Mouse (Mus musculus): ENCODE results near the gene Sema3b. TPM values are rescaled to one million over a fixed set of nuclear protein-coding genes. Genes with fewer than 3 reads are reported as not detected.
A peak's percentile ranks its signal among the peaks of the same experiment; 100 is the strongest.
"Not testable (repeated sequence)": the region's sequence is repeated elsewhere in the genome, so short reads cannot be mapped to it uniquely, and the experiment has no call there.

The Sema3b gene
- polyA plus RNA-seq, 1 experiment from 2014 or later: 50.4 TPM

DNA sequence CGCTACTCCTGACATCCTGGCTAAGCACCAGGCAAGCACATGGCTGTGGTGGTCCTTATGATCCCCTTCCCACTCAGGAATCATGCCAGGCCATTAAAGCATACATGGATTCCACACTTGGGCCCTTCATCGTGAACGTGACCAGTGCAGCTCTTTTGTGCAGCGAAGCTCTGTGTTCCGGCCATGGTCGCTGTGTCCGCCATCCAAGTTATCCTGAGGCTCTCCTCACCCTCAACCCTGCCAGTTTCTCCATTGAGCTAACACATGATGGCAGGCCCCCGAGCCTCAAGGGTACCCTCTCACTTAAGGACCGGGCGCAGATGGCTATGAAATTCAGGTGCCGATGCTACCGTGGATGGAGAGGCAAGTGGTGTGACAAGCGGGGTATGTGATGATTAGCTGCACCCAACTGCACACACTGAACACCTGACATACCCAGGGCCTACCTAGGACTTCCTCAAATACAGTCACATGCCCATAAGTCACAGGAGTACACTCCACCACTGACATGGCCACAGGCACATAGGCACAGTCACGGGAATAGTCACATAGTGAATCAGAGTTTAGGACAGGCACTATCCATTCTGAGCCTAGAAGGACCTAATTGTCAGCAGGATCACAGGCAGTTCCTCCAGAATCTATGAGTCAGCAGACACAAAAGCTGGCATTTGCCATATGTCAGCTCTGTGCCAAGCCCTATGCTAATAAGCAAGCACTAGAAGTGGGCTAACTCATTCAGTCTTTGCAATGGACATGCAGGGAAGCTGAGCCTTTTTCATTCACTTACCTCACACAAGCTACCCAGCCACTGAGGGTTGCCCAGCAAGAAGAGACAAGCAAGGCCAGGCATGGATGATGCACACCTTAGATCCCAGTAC is 29.8 kb downstream of the Sema3b start:
- Histone ChIP-seq H3K27ac (ENCODE audit: low read length) (peak overlapping the region; percentile 42; the same call in 1 of the 2 replicates), H3K4me1 (ENCODE audit: control insufficient read depth, insufficient read depth, low read length) (peaks cover 34% of the 10 kb centered on the region), H3K9me3 (ENCODE audit: control insufficient read depth, low read length) (no peaks in the 10 kb centered on the region), H3K36me3 (ENCODE audit: control insufficient read depth, insufficient read depth, low read length) (no peaks in the 10 kb centered on the region; the same call in 1 of the 2 replicates), H3K27me3 (replicated peaks; ENCODE audit: control insufficient read depth, insufficient read depth, low read length) (no peaks in the 10 kb centered on the region), H3K9ac (ENCODE audit: low read depth, low read length) (no peak overlapping the region), H3K4me3 (ENCODE audit: low read length) (no peak overlapping the region), H3K4me2 (ENCODE audit: low read depth, low read length) (no peak overlapping the region)
- no peak for ATAC-seq
- WGBS: 94% methylated on average over 14 of the region's 14 CpGs

DNA sequence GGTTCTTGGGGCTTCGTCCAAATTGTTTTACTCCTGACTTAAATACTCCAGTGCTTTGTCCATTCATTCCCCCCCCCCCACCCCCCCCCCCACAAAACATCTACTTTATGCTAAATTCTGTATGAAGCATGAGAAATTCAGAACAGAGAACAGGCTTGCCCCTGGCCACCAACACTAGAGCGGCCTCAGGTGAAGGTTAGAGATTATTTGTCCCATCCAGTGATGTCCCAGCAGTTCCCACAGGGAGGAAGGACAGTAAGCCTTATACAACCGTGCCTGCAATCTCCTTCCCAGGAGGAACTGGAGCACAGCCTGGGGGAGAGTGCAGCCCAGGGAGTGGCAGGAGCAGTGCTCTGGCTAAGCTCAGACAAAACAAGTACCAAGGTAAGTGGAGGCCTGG is 30.4 kb downstream of the Sema3b start, which contains the start of gene Naa80:
Gene Naa80, plus strand, starts transcription at position 301 of the 400 bp plus-strand sequence.
- 73% methylated on average over 3 of the region's 3 CpGs for WGBS
- Histone ChIP-seq H3K9ac (ENCODE audit: low read depth, low read length) (no peak within 1 kb of the TSS), H3K4me3 (ENCODE audit: low read length) (no peak within 1 kb of the TSS)

DNA sequence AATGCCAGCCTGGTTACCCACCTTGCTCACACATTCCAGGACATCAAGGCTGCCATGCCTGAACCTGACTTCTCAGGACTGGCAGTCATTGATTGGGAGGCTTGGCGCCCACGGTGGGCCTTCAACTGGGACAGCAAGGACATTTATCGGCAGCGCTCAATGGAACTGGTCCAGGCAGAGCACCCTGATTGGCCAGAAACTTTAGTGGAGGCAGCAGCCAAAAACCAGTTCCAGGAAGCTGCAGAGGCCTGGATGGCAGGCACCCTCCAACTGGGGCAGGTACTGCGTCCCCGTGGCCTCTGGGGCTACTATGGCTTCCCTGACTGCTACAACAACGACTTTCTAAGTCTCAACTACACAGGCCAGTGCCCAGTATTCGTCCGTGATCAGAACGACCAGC is 31.2 kb downstream of the Sema3b start:
- Histone ChIP-seq H3K4me3 (ENCODE audit: low read length) (no peak overlapping the region), H3K36me3 (ENCODE audit: control insufficient read depth, insufficient read depth, low read length) (no peaks in the 10 kb centered on the region; the same call in 1 of the 2 replicates), H3K9ac (ENCODE audit: low read depth, low read length) (no peak overlapping the region), H3K9me3 (ENCODE audit: control insufficient read depth, low read length) (no peaks in the 10 kb centered on the region), H3K4me1 (ENCODE audit: control insufficient read depth, insufficient read depth, low read length) (peaks cover 34% of the 10 kb centered on the region), H3K4me2 (ENCODE audit: low read depth, low read length) (no peak overlapping the region), H3K27me3 (replicated peaks; ENCODE audit: control insufficient read depth, insufficient read depth, low read length) (no peaks in the 10 kb centered on the region), H3K27ac (ENCODE audit: low read length) (no peak overlapping the region)
- 90% methylated on average over 10 of the region's 10 CpGs for WGBS
- ATAC-seq: no peak

More for the DNA sequence above, 30.4 kb downstream of the Sema3b start, which contains the start of gene Naa80:
- H3K36me3 ChIP-seq (ENCODE audit: control insufficient read depth, insufficient read depth, low read length): no peaks in the 10 kb centered on the region; the same call in 1 of the 2 replicates
- H3K27ac ChIP-seq (ENCODE audit: low read length): peak within 1 kb of the TSS; percentile 42; the same call in 1 of the 2 replicates
- H3K9me3 ChIP-seq (ENCODE audit: control insufficient read depth, low read length): no peaks in the 10 kb centered on the region
- no peak for ATAC-seq
- no peaks in the 10 kb centered on the region for H3K27me3 ChIP-seq (replicated peaks; ENCODE audit: control insufficient read depth, insufficient read depth, low read length)
- H3K4me2 ChIP-seq (ENCODE audit: low read depth, low read length): no peak within 1 kb of the TSS
- H3K4me1 ChIP-seq (ENCODE audit: control insufficient read depth, insufficient read depth, low read length): peaks cover 34% of the 10 kb centered on the region

DNA sequence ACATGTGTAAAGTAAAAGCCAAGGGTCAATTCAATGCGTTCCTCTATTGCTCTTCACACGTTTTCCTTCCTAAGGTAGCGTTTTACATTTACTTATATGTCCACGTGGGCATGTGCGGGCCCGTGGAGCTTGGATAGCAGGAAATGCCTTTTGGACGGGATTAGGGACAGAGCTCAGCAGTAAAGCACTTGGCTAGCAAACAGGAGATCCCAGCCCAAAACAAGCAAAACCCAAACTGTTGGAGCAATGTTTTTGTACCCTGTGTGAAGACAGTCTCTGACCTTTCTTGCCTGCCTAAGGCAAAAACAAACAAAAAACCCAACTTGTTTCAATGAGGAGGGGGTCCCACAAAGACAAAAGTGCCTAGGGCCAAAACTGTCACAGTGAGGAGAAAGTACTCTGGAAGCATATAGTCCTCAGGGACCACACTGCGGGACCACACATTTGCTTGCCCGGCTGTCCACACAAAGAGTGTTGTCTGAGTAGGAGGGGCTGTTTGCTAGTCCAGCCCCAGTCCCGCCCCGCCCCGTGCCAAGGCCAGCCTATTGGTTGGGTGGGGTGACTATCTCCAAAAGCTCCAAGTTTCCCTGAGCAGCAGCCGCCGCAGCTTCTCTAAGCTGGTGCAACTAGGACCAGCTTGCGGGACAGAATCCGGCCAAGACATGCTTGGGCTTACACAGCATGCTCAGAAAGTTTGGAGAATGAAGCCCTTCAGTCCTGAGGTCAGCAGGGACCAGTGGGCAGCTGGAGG is 32.5 kb downstream of the Sema3b start, which contains the start of gene Hyal1:
Gene Hyal1, plus strand, starts transcription at position 571 of the 751 bp plus-strand sequence.
- peak; percentile 70 for ATAC-seq
- 18% methylated on average over 16 of the region's 16 CpGs for WGBS
- peaks cover 3% of the 10 kb centered on the region; the same call in 1 of the 2 replicates for H3K36me3 ChIP-seq (ENCODE audit: control insufficient read depth, insufficient read depth, low read length)
- H3K4me3 ChIP-seq (ENCODE audit: low read length): peak within 1 kb of the TSS; percentile 43
- peak within 1 kb of the TSS; percentile 64 for H3K9ac ChIP-seq (ENCODE audit: low read depth, low read length)
- H3K27me3 ChIP-seq (replicated peaks; ENCODE audit: control insufficient read depth, insufficient read depth, low read length): no peaks in the 10 kb centered on the region
- peak within 1 kb of the TSS; percentile 74 for H3K27ac ChIP-seq (ENCODE audit: low read length)
- H3K4me1 ChIP-seq (ENCODE audit: control insufficient read depth, insufficient read depth, low read length): peaks cover 35% of the 10 kb centered on the region
- H3K9me3 ChIP-seq (ENCODE audit: control insufficient read depth, low read length): no peaks in the 10 kb centered on the region
- H3K4me2 ChIP-seq (ENCODE audit: low read depth, low read length): peak within 1 kb of the TSS; percentile 64

DNA sequence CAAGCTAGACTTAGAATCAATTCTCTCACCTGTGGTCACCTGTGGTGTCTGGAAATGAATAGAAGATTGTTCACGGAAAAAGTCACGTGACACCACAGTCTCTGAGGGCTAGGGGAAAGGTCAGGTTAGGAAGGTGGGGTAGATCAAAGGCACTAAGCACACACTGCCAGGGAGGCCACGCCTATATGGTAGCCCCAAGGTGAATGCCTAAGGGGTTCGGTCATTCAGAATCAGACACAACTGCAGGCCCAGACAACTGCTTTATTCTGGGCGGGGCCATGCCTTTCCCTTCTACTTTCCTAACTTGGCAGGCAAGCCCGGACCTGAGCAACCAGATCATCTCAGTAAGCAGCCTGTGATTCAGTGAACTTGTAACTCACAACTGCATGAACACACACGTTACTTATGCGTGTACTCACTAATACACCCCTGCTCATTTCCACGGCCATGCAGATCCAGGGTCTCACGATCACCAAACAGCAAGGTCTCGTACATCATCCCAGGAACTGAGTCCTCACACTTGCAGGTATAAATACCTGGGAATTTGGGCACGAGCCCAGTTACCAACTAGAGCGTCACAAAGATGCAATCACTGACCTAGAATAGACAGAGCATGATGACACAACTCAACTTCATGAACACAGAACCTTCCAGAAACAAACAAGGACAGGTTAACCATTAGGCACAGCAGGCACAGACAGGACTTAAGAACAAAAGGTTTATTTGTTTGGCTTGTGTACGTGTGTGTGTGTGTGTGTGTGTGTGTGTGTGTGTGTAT is 33.3 kb downstream of the Sema3b start:
- ATAC-seq: peak; percentile 71
- H3K4me1 ChIP-seq (ENCODE audit: control insufficient read depth, insufficient read depth, low read length): peaks cover 38% of the 10 kb centered on the region
- H3K9ac ChIP-seq (ENCODE audit: low read depth, low read length): peak overlapping the region; percentile 64; the same call in 1 of the 2 replicates
- peak overlapping the region; percentile 6; the same call in 1 of the 2 replicates for H3K4me2 ChIP-seq (ENCODE audit: low read depth, low read length)
- peaks cover 3% of the 10 kb centered on the region; the same call in 1 of the 2 replicates for H3K36me3 ChIP-seq (ENCODE audit: control insufficient read depth, insufficient read depth, low read length)
- H3K9me3 ChIP-seq (ENCODE audit: control insufficient read depth, low read length): no peaks in the 10 kb centered on the region
- 59% methylated on average over 14 of the region's 14 CpGs for WGBS
- H3K27ac ChIP-seq (ENCODE audit: low read length): peak overlapping the region; percentile 74
- H3K4me3 ChIP-seq (ENCODE audit: low read length): no peak overlapping the region
- no peaks in the 10 kb centered on the region for H3K27me3 ChIP-seq (replicated peaks; ENCODE audit: control insufficient read depth, insufficient read depth, low read length)

DNA sequence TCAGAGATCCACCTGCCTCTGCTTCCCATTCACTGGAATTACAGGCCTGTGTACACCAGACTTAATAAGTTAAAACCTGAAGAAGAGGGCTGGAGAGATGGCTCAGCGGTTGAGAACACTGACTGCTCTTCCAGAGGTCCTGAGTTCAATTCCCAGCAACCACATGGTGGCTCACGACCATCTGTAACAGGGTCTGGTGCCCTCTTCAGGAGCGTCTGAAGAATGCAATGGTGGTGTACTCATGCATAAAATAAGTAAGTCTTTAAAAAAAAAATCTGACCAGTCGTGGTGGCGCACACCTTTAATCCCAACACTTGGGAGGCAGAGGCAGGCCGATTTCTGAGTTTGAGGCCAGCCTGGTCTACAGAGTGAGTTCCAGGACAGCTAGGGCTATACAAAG is 35.3 kb downstream of the Sema3b start:
- H3K9ac ChIP-seq (ENCODE audit: low read depth, low read length); H3K36me3 ChIP-seq (ENCODE audit: control insufficient read depth, insufficient read depth, low read length); ATAC-seq; H3K9me3 ChIP-seq (ENCODE audit: control insufficient read depth, low read length); H3K4me3 ChIP-seq (ENCODE audit: low read length); H3K27ac ChIP-seq (ENCODE audit: low read length); H3K4me2 ChIP-seq (ENCODE audit: low read depth, low read length); H3K27me3 ChIP-seq (replicated peaks; ENCODE audit: control insufficient read depth, insufficient read depth, low read length): not testable (repeated sequence)
- H3K4me1 ChIP-seq (ENCODE audit: control insufficient read depth, insufficient read depth, low read length): peaks cover 40% of the 10 kb centered on the region
- WGBS: 81% methylated on average over 6 of the region's 6 CpGs

DNA sequence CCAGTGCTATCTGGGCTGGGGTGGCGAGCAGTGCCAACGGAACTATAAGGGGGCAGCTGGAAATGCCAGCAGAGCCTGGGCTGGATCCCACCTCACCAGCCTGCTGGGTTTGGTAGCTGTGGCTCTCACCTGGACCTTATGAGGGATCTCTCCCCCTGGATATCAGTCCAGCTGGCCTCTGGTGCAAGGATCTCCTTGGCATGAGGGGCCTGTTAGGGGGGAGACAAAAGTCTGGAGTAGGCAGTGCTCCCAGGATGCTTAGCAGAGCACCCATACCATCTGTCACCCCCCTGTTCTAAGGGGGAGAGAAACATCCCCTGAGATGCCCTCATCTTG is 36.7 kb downstream of the Sema3b start:
- Histone ChIP-seq H3K9me3 (ENCODE audit: control insufficient read depth, low read length) (no peaks in the 10 kb centered on the region), H3K4me2 (ENCODE audit: low read depth, low read length) (no peak overlapping the region), H3K36me3 (ENCODE audit: control insufficient read depth, insufficient read depth, low read length) (peaks cover 3% of the 10 kb centered on the region; the same call in 1 of the 2 replicates), H3K27ac (ENCODE audit: low read length) (no peak overlapping the region), H3K4me3 (ENCODE audit: low read length) (no peak overlapping the region), H3K9ac (ENCODE audit: low read depth, low read length) (no peak overlapping the region), H3K4me1 (ENCODE audit: control insufficient read depth, insufficient read depth, low read length) (peaks cover 45% of the 10 kb centered on the region), H3K27me3 (replicated peaks; ENCODE audit: control insufficient read depth, insufficient read depth, low read length) (no peaks in the 10 kb centered on the region)
- no peak for ATAC-seq
- 89% methylated on average over 2 of the region's 2 CpGs for WGBS

DNA sequence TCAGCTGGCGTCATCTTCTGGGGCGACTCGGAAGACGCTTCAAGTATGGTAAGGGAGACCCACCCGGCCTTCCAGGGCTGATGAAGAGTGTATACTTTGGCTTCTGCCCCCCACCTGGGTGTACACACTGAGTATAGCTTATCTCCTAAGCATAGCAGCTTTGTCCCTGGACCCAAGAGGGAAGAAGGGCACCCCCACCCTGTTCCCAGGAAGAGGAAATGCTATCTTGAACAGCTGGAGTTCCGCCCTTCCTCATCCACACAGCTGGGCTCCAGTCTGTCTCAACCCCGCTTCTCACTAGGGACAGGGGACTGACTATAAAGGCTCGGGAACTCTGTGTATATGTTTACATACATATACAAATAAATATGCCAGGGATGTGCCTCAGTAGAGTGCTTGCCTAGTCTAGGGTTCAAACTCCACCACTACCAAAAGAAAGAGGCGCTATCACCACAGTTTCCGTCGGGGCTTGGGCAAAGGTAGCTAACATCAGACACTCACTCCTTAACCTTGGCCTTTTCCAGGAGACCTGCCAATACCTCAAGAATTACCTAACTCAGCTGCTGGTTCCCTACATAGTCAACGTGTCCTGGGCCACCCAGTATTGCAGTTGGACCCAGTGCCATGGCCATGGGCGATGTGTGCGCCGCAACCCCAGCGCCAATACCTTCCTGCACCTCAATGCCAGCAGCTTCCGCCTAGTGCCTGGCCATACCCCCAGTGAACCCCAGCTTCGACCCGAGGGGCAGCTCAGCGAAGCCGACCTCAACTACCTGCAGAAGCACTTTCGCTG is 37.3 kb downstream of the Sema3b start:
- Histone ChIP-seq H3K4me2 (ENCODE audit: low read depth, low read length) (peak overlapping the region; percentile 74), H3K27ac (ENCODE audit: low read length) (peak overlapping the region; percentile 52; the same call in 1 of the 2 replicates), H3K9me3 (ENCODE audit: control insufficient read depth, low read length) (no peaks in the 10 kb centered on the region), H3K9ac (ENCODE audit: low read depth, low read length) (no peak overlapping the region), H3K27me3 (replicated peaks; ENCODE audit: control insufficient read depth, insufficient read depth, low read length) (no peaks in the 10 kb centered on the region), H3K4me1 (ENCODE audit: control insufficient read depth, insufficient read depth, low read length) (peaks cover 47% of the 10 kb centered on the region), H3K4me3 (ENCODE audit: low read length) (peak overlapping the region; percentile 78; the same call in 1 of the 2 replicates), H3K36me3 (ENCODE audit: control insufficient read depth, insufficient read depth, low read length) (peaks cover 3% of the 10 kb centered on the region; the same call in 1 of the 2 replicates)
- ATAC-seq: no peak
- WGBS: 79% methylated on average over 22 of the region's 22 CpGs
